19 mouse cellular contexts compared by ENCODE assay signal in the genomic region with DNA sequence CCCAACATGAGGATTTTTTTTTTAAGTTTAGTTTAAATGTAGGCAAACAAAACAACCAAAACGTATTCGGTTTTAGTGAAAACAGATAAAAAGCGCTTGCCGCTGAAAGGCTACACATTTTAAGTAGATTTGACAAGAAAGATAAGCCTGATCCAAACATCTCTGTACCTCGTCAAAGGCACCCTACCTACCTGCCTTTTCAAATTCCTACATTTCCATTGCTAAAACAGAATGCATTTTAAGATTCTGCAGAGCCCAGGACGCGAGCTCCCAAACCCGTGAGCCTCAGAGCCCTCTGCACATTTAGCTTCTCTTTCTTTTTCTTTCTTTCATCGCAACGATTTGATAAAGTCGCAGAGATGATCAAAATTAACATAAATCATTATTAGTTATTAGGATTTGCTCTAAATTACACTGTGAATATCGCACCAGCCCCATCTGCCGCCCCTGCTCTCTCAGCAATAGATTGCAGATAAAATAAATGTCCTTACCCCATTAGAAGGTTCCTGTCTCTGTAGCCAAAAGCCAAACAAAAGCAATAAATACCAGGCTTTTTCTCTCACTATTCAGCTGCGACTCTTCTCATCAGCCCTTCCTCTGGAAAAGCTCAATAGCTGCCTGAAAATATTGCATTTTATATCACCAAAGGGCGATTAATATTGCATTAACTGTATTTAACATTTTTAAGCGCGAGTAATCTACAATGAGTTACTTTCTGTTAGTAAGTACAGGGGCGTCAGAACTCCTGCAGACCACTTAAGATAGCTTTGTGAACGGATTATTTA. TPM values are rescaled to one million over a fixed set of nuclear protein-coding genes. Genes with fewer than 3 reads are reported as not detected.
DNase-seq lines count a peak whose midpoint lies in the region; ATAC-seq and TF ChIP-seq lines count a peak whose summit lies in the region.
"Had no signal": no experiment of that assay in that cellular context is flagged by ENCODE, and none has a peak within 500 bp of the region (broad histone marks: within the 10 kb centered on the region; RNA-seq: fewer than 3 reads in every experiment).

No protein-coding gene starts in this region.

- ATAC-seq in lung, embryonic 14.5 days (ENCODE audit: insufficient read depth) = no peak
- no peak for ATAC-seq in midbrain, embryonic 16.5 days

- 1% methylated on average over 19 of the region's 19 CpGs for WGBS in lung, embryonic 14.5 days
- WGBS in midbrain, embryonic 16.5 days = 1% methylated on average over 19 of the region's 19 CpGs

- H3K27ac ChIP-seq in lung, embryonic 14.5 days (ENCODE audit: low read depth) = no peak overlapping the region
- H3K27ac ChIP-seq in midbrain, embryonic 16.5 days (ENCODE audit: low read length) = peak overlapping the region; percentile 15; the same call in 1 of the 2 replicates
- H3K27ac ChIP-seq: kidney, embryonic 15.5 days; limb, embryonic 13.5 days had no signal

- no peak overlapping the region for H3K4me2 ChIP-seq in lung, embryonic 14.5 days
- H3K4me2 ChIP-seq in midbrain, embryonic 16.5 days (ENCODE audit: low read length) = peak overlapping the region; percentile 41
- H3K4me2 ChIP-seq: heart, embryonic 12.5 days; kidney, embryonic 15.5 days; limb, embryonic 13.5 days had no signal

- H3K36me3 ChIP-seq in lung, embryonic 14.5 days (ENCODE audit: insufficient read depth) = no peaks in the 10 kb centered on the region
- no peaks in the 10 kb centered on the region for H3K36me3 ChIP-seq in midbrain, embryonic 16.5 days (ENCODE audit: control insufficient read depth, insufficient read depth, low read length)
- H3K36me3 ChIP-seq: heart, embryonic 12.5 days; kidney, embryonic 15.5 days; limb, embryonic 13.5 days had no signal

- peaks cover 75% of the 10 kb centered on the region for H3K27me3 ChIP-seq in lung, embryonic 14.5 days (ENCODE audit: insufficient read depth, low read length)
- H3K27me3 ChIP-seq in midbrain, embryonic 16.5 days (ENCODE audit: control insufficient read depth, insufficient read depth, low read depth, low read length) = peaks cover 20% of the 10 kb centered on the region

- H3K9ac ChIP-seq in lung, embryonic 14.5 days = no peak overlapping the region
- no peak overlapping the region for H3K9ac ChIP-seq in midbrain, embryonic 16.5 days (ENCODE audit: low read depth, low read length)
- H3K9ac ChIP-seq: heart, embryonic 12.5 days; kidney, embryonic 15.5 days; limb, embryonic 13.5 days had no signal

- H3K4me3 ChIP-seq in lung, embryonic 14.5 days (ENCODE audit: low read depth, low read length) = no peak overlapping the region
- peak overlapping the region; percentile 22; the same call in 1 of the 2 replicates for H3K4me3 ChIP-seq in midbrain, embryonic 16.5 days (ENCODE audit: low read depth, low read length)
- H3K4me3 ChIP-seq: erythroblast, embryonic 14.5 days; heart, embryonic 12.5 days; kidney, embryonic 15.5 days; limb, embryonic 13.5 days had no signal

- peak; percentile 35 for DNase-seq in lung, embryonic 14.5 days
- DNase-seq in lung, postnatal 14 days = no peak
- DNase-seq in induced T-regulatory cell, adult 2 months (ENCODE audit: low read depth) = peak; percentile 8
- DNase-seq in gastrocnemius, postnatal 4 days (ENCODE audit: low spot score in 2 of 2) = no peak
- no peak for DNase-seq in thymus, postnatal 36 days
- DNase-seq in kidney, adult 9 months = no peak
- DNase-seq: adrenal gland, adult 8-10 months; cerebellum, adult 2 months; gastrocnemius, postnatal 25 days; lung, postnatal 4 days; thymus, adult 2 months had no signal

- H3K4me1 ChIP-seq in lung, embryonic 14.5 days (ENCODE audit: insufficient read depth) = no peaks in the 10 kb centered on the region
- H3K4me1 ChIP-seq in midbrain, embryonic 16.5 days (ENCODE audit: control insufficient read depth, insufficient read depth, low read length) = peaks cover 5% of the 10 kb centered on the region

- H3K9me3 ChIP-seq in lung, embryonic 14.5 days (ENCODE audit: low read depth, low read length) = no peaks in the 10 kb centered on the region
- no peaks in the 10 kb centered on the region for H3K9me3 ChIP-seq in midbrain, embryonic 16.5 days (replicated peaks; ENCODE audit: control insufficient read depth, low read length, poor library complexity, severe bottlenecking)
- H3K9me3 ChIP-seq: G1E; heart, embryonic 12.5 days; kidney, embryonic 15.5 days; limb, embryonic 13.5 days had no signal

- TF ChIP-seq CTCF in lung, embryonic 14.5 days (IDR thresholded peaks at IDR 0.05; ENCODE audit: low read depth) = no peak

RNA-seq across cellular contexts. Expression of gene Pou4f1, which starts 8.9 kb away (rescaled TPM):
- 0.16 and 0.24 TPM in 2 replicates for polyA plus RNA-seq in lung, embryonic 14.5 days (2014; fragmentation: Nextera tagmentation; extraction: Ambion mirVana)
- 63.1 and 75.6 TPM in 2 replicates for polyA plus RNA-seq in midbrain, embryonic 16.5 days (2015; fragmentation: Nextera tagmentation; extraction: Ambion mirVana)
- 1 to 10 TPM; 2.4 to 2.8 TPM for total RNA-seq in gastrocnemius, postnatal 4 days (2021)
- total RNA-seq: monocyte, adult 5-6 weeks had no signal
- polyA plus RNA-seq: erythroblast, embryonic 14.5 days; heart, embryonic 12.5 days; liver, embryonic 16.5 days had no signal

Comparison
In these comparisons a context has a peak if more than half of its experiments do, and no peak if none do; other contexts are left out.
1. DNase-seq: peak in lung, embryonic 14.5 days (single experiment) and induced T-regulatory cell, adult 2 months (single experiment); none in lung, postnatal 14 days (single experiment), gastrocnemius, postnatal 4 days (0 of 2), thymus, postnatal 36 days (0 of 2) and kidney, adult 9 months (single experiment).
2. RNA of gene Pou4f1, which starts 8.9 kb away (polyA plus RNA-seq): 63.1 to 75.6 TPM in midbrain, embryonic 16.5 days; 0.16 to 0.24 TPM in lung, embryonic 14.5 days; every median in the first group is over 10 times any median in the second.